Mouse (Mus musculus) gonadal fat pad, adult 2 months (tissue): ENCODE results near the gene Ppp1cc. TPM values are rescaled to one million over a fixed set of nuclear protein-coding genes. Genes with fewer than 3 reads are reported as not detected.

Source experiments
- DNase-seq: peaks from one replicate; pipeline ENCODE4 v3.0.0-alpha.2; 2012; ENCODE audit warnings: low read depth
- polyA plus RNA-seq: library from polyadenylated mRNA; depleted of rRNA; stranded (reverse); fragments of >200 nt; gene quantifications from 2 replicates; pipeline ENCODE4 v1.2.3, GENCODE M21; 2012; rRNA removed

Ppp1cc gene
- 97.8 and 104 TPM in 2 replicates for polyA plus RNA-seq

GRCm38 (mm10) chr5:122157827-122158381 is at the start of gene Ppp1cc:
Gene Ppp1cc (plus strand): TSS chr5:122158278.
- DNase-seq = no peak

- no peak for DNase-seq
These were observed 48.6 kb upstream of the Ppp1cc start for GRCm38 (mm10) chr5:122109325-122110060.

- no peak for DNase-seq
These were observed 47.5 kb upstream of the Ppp1cc start for GRCm38 (mm10) chr5:122110625-122111024.

- DNase-seq = no peak
These were observed 46.8 kb upstream of the Ppp1cc start for GRCm38 (mm10) chr5:122111091-122111932.

- DNase-seq = no peak
These were observed 46.2 kb upstream of the Ppp1cc start for GRCm38 (mm10) chr5:122111933-122112248.

- DNase-seq = no peak
These were observed 44.6 kb upstream of the Ppp1cc start for GRCm38 (mm10) chr5:122113450-122113849.

GRCm38 (mm10) chr5:122114176-122114575 is 43.9 kb upstream of the Ppp1cc start:
- no peak for DNase-seq

GRCm38 (mm10) chr5:122115266-122115763 is 42.8 kb upstream of the Ppp1cc start:
- DNase-seq = no peak

- no peak for DNase-seq
These were observed 41.8 kb upstream of the Ppp1cc start for GRCm38 (mm10) chr5:122116243-122116642.

GRCm38 (mm10) chr5:122125211-122125760 is 32.8 kb upstream of the Ppp1cc start:
- DNase-seq = no peak

GRCm38 (mm10) chr5:122129068-122129655 is 28.9 kb upstream of the Ppp1cc start:
- DNase-seq = no peak

- DNase-seq = no peak
These were observed 27.6 kb upstream of the Ppp1cc start for GRCm38 (mm10) chr5:122130341-122130998.

- peak; percentile 74 for DNase-seq
These were observed 26.7 kb upstream of the Ppp1cc start for GRCm38 (mm10) chr5:122131076-122132051.

GRCm38 (mm10) chr5:122132167-122133049 is 25.7 kb upstream of the Ppp1cc start:
- DNase-seq = no peak

- no peak for DNase-seq
These were observed 25.1 kb upstream of the Ppp1cc start for GRCm38 (mm10) chr5:122133050-122133389.

- DNase-seq = no peak
These were observed 23.4 kb upstream of the Ppp1cc start for GRCm38 (mm10) chr5:122134395-122135289.

- DNase-seq = no peak
These were observed 22.7 kb upstream of the Ppp1cc start for GRCm38 (mm10) chr5:122135290-122135882.
